Mouse (Mus musculus): ENCODE data around the gene Gramd1c. TPM values are rescaled to one million over a fixed set of nuclear protein-coding genes. Genes with fewer than 3 reads are reported as not detected.
A peak's percentile ranks its signal among the peaks of the same experiment; 100 is the strongest.

Gene Gramd1c
- 1 to 10 TPM; 2.8 to 3.0 TPM for total RNA-seq (2021)
- long read RNA-seq, experiment 1, partial matches to known transcripts, result 0 of 3 reads
- long read RNA-seq, experiment 1, other reads (novel, unspliced or antisense), result 1 of 3 reads
- long read RNA-seq, experiment 2, result 0 reads

DNA sequence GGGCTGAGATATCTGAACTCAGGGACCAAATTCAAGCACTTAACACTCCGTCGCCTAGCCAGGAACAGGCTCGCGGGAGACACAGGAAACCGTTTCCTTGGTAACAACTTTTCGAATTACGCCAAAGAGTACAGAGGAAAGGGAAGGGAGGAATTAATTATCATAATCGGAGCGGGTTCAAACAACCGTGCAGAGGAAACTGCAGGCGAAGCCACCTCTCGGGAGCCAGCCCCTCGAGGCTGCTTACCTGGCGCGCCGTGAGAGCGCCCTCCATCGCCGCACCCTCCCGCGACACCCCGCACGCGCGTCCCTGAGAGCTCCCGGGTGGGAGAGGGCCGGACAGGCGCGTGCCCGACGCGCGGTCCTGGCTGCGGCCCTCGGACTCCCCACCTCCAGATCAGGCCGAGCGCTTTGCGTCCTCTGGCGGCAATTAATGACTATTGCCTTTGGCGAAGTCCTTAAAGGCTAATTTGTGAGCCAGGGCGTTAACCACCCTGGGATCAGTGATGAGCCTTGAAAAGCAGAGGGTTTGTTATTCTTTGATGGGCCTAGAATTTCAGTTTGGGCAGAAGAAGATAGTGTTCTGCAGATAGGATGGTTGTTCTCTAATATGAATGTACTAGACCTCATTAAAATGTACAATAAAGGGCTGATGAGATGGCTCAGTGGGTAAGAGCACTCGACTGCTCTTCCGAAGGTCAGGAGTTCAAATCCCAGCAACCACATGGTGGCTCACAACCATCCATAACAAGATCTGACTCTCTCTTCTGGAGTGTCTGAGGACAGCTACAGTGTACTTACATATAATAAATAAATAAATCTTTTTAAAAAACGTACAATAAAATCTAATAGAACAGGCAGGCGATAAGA, at the start of gene Gramd1c:
Gene Gramd1c, minus strand, starts transcription at position 321 of the 870 bp plus-strand sequence.
- intact Hi-C loops (cut with DNase I), result no loop called here
- DNase-seq (ENCODE audit: low spot score in 2 of 2), result peak; percentile 54 to 59

DNA sequence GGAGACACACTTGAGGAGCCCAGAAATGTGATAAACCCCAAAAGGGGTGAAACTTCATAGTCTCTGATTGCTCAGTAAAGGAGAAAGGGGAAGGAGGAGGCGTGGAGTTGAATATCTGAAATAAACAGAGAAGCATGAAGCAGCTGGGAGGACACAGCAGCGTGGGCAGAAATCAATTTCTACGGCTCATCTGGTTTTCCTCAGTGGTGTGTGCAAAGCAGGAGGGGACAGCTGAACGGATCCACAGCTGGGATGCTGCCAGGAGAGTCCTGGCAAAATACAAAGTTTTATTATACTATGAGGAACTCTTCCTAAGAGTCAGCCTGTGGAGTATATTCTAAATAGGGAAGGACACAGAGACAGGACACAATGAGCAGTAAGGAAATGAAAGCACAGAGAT, 45.9 kb upstream of the Gramd1c start:
- peak; percentile 23 to 41 for DNase-seq (ENCODE audit: low spot score in 2 of 2)
- intact Hi-C loops (cut with DNase I), result no loop called here

DNA sequence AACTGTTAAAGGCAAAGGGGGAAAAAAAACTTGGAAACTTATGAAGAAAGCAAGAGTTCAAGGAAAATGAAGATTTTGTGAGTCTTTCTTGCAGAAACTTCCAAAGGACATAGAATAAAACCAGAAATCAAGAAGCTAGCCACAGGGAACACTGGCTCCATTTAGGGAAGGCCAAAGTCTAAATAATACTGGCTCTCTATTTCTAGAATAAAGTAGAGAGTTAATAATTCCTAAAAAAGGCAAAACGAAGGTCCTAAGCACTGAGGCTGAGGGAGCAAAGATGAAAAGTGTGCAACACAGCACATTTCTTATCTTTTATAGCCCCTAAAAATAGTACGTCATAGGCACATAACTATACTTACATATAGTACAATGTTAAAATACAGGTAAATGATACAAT, 42.1 kb upstream of the Gramd1c start:
- intact Hi-C loops (cut with DNase I), result no loop called here
- no peak for DNase-seq (ENCODE audit: low spot score in 2 of 2)

DNA sequence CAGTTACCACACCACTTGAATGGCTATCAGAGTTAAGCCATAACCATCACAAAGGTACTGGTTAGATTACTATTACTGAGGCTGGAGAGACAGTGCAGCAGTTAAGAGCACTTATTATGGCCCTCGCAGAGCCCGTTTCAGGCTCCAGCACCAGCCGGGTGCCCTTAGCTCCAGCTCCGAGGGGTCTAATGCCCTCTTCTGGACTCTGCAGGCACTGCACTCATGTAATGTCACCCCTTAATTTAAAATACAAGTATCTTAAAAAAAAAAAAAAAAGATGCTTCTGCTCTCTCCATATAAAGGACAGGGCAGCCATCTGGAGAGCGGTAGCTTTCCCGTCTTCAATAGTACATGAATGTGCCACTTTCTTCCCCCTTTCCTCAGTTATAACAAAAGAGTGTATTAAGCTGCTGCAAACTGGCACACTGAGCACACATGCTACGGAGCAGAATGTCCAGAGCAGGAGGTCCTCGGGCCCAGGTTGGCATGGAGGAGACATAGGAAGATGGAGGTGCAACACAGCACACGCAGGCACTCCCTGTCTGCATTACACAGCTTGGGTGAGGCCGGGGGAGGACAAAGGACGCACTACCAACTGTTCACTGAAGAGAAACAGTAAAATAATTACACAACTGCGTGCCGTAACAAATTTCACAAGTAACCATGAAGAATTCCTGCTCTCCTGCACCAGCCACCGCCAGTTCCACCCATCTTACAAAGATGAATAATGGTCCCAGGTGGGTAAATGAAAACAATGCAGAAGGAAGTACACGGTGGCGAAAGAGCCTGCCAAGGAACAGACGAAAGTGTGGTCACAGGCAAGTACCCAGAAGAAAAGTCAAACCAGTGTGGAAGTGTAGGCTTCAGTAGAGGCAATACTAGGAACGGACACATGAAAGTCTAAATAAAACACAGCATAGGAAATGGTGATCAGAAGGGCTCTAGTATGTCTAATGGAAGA, 40.9 kb upstream of the Gramd1c start:
- DNase-seq (ENCODE audit: low spot score in 2 of 2), result no peak
- intact Hi-C loops (cut with DNase I), result no loop called here

DNA sequence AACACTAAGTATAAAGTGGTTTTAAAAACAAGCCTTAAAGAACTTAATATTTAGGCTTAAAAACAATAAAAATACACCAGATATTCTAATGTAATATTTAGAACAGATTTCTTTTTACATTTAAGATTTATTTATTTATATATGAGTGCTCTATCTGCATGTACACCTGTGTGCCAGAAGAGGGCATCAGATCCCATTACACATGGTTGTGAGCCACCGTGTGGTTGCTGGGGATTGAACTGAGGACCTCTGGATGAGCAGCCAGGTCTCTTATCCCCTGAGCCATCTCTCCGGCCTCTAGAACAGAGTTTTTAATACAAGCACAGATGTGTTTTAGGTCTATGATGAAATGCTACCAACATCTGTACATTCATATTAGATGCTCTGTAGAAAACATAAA, 39.8 kb upstream of the Gramd1c start:
- intact Hi-C loops (cut with DNase I), result no loop called here
- no peak for DNase-seq (ENCODE audit: low spot score in 2 of 2)

DNA sequence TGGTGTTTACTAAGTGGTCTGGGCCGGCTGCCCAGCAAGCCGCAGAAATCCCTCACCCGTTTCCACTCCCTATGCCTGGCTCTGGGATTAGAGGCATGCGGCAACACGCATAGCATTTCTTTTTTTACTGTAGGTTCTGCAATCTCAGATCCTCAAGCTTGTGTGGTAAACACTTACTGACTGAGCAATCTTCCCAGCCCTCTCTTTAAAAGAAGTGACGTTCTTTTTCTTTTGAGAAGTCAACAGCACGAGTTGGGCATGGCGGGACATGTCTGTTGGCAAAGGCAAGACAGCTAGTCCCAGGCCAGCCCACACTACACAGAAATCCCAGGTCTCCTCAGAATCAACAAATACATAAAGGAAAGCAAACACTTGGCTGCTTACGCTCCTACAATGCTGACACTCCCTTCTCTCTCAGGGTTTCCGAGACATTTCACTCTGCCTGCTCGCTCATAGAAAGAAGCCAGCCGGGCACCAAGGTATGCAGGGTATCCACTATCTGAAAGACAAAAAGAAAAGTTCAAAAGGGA, 38.1 kb upstream of the Gramd1c start:
- DNase-seq (ENCODE audit: low spot score in 2 of 2), result no peak
- intact Hi-C loops (cut with DNase I), result no loop called here

DNA sequence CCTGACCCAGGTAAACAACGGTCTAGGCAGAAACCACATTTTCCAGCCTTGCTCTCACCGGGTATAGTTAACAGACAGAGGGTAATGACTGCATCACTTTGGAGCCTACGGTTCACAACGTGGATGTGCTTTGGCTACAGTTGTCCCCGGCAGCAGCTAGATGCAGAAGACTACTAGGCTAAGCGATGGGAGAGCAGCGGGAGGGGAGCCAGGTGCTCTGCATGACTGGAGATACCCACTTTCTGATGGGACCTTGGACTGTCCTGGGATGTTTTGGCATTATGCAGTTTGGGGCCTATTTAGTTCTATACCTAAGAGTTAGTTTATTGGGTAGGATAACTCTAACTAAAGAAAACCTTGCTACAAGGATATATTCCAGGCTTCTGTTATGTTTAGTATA, 36.2 kb upstream of the Gramd1c start:
- no peak for DNase-seq (ENCODE audit: low spot score in 2 of 2)
- intact Hi-C loops (cut with DNase I), result no loop called here

DNA sequence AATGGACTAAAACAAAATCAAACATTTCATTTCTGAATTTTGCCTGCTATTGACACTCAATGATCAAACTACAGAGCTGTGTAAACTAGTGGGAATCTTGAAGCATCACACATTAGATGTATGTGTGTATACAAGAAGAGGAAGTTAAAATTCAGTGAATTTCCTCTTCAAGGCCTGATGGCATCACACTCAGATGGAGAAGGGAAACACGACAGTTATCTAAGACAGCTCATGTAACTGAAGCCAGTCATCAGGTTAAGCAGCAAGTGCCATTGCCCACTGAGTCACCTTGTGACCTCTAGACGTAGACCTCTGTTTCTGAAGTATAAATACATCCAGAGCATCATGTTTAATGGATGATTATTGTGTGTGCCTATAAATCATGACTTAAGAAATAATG, 24.5 kb upstream of the Gramd1c start:
- no peak for DNase-seq (ENCODE audit: low spot score in 2 of 2)
- intact Hi-C loops (cut with DNase I), result no loop called here

DNA sequence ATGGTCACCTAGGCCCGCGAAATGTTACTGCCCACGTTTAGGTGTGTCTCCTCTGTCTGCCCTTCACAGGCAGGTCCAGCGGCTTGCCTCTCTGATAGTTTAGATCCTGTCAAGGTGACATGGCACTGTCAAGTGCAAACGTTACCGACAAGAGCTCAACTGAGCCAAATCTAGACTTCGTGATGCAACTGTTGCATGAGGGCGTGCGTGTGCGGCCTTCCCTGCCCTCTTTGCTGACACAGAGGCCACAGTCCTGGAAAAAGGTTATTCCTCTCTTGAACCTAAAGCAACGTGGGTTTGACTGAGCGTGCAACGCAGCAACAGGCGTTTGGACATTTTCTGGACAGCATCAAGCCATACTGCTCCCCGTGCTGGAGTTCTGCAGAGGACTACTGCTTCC, 1.8 kb downstream of the Gramd1c start:
- intact Hi-C loops (cut with DNase I), result no loop called here
- no peak for DNase-seq (ENCODE audit: low spot score in 2 of 2)

DNA sequence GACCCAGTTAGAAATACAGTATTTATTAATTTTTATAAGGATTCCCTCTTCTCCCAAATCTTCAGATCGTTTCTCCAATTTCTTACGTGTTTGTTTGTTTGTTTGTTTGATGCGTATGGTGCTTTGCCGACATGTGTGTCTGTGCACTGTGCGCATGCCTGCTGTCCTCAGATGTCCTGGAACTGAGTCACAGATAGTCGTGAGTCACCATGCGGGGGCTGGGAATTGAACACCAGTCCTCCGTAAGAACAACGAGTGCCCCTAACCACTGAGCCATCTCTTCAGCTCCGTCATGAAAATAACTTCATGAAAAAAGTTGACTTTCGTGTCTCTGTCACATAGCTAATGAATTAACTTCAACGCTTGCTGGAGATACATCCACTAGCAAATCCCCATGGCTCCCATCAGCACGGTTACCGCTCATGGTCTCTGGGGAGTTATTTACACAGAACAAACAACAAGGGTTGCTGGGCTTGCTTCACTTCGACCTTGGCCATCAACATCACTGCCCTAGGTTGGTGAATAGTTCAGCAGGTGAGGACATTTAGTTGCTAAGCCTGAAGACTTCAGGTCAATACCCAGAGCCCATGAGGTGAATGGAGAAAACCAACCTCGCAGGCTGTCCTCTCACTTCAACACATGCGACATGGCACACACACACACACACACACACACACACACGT, 2.4 kb downstream of the Gramd1c start:
- DNase-seq (ENCODE audit: low spot score in 2 of 2), result no peak
- intact Hi-C loops (cut with DNase I), result no loop called here

DNA sequence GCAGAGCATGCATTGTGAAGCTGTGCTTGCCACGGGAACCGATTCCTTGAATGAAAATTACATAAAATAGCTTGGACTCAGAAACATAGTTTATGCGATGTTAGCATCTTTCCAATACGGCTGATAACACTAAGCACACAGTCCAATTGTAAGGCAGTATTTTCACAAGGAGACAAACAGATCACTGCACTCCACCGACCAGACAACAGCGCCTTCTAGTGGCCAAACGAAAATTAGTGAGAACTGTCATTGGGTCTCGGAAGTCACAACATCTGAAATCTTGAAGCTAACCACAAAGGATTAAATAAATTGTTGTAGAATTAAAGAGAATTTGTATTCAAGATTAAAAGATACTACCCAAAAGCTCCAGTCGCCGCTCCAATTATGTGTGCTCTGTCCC, 4.4 kb downstream of the Gramd1c start:
- DNase-seq (ENCODE audit: low spot score in 2 of 2), result peak; percentile 81 to 87
- intact Hi-C loops (cut with DNase I), result loop anchor here (5.0 kb wide), 2 partner anchors 86 to 171 kb away; partner anchors contain the start of gene Ccdc191

DNA sequence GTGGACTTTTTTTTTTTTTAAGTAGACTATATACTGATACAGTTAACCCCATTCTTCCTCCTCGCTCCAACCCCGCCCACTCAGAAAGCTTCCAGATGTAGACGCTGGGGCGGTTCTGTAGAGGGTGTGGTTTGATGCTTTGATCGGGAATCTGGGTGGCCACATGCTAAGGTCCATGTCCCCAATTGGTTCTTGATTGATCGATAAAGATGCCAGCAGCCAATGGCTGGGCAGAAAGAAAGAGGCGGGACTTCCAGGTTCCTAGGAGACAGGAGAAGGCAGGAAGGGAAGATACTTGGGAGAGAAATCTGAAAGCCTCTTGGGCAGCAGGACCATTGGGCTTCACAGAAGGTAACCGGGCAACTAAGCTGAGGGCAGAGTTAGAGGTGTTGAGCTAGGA, 7.4 kb downstream of the Gramd1c start:
- no peak for DNase-seq (ENCODE audit: low spot score in 2 of 2)
- intact Hi-C loops (cut with DNase I), result loop anchor here (5.0 kb wide), 2 partner anchors 83 to 168 kb away; partner anchors contain the start of gene Ccdc191

DNA sequence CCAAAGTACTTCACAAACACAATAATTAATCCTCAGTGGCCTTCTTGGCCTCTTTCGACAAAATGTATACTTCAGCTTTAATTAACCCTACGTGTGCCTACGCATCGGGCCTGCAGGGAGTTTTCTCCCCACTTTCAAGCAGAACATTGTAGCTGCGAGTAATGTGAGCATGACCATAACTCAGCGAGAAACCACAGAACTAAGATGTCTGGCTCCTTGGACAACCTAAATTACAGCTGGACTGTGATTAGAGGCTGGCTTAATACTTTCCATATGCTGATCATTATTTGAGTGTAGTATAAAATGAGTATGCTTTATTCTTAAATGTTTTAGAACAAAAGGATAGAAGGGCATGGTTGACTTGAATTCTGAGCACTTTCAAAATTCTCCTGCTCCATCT, 9.9 kb downstream of the Gramd1c start:
- DNase-seq (ENCODE audit: low spot score in 2 of 2), result no peak
- intact Hi-C loops (cut with DNase I), result no loop called here

DNA sequence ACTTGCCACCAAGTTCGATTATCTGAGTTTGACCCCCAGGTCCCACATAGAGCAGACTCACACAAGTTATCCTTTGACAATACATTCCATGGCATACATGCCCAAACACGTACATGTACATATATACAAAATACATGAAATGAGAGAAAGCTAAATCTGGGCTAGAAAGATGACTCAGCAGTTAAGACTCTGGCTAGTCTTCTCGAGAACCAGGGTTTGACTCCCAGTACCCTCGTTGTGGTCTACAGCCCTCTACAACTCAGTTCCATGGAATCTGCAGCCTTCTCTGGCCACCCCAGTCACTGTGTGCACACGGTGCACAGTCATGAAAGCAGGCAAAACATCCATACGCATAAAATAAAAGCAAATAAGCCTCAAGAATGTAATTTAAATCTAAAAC, 10.8 kb downstream of the Gramd1c start:
- DNase-seq (ENCODE audit: low spot score in 2 of 2), result no peak
- intact Hi-C loops (cut with DNase I), result no loop called here

DNA sequence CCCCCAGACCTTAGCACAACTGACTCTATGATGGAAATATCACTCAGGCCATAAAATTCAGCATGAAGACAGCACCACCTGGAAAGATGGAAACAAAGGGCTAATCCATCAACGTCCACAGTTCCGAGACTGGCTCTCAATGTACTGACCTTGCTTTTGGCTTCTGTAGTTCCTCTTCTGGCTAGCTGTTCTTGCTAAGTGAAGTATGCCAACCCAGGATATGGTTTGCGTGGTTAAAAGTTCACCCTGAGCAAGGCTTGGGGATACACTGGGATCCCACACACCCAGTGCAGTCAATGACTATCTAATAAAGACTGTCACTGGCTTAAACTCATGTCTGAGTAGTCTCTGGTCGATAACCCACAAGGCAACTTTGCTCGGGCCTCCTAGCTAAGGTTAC, 13.0 kb downstream of the Gramd1c start:
- intact Hi-C loops (cut with DNase I), result no loop called here
- DNase-seq (ENCODE audit: low spot score in 2 of 2), result no peak

DNA sequence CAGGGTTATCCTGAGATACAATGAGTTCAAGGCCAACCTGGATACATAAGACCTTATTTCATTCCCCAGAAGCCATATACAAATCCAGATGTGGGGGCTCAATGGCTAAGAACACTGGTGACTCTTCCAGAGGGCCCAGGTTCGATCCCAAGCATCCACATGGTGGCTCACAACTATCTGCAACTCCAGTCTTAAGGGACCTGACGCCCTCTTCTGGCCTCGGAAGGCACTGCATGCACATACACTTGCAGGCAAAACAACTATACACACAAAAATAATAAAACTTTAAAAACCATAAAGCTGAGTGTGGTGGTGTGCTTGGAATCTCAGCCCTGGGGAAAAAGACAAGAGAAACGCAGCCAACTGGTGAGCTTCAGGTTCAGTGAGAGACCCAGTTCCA, 24.0 kb downstream of the Gramd1c start:
- intact Hi-C loops (cut with DNase I), result no loop called here
- DNase-seq (ENCODE audit: low spot score in 2 of 2), result no peak

DNA sequence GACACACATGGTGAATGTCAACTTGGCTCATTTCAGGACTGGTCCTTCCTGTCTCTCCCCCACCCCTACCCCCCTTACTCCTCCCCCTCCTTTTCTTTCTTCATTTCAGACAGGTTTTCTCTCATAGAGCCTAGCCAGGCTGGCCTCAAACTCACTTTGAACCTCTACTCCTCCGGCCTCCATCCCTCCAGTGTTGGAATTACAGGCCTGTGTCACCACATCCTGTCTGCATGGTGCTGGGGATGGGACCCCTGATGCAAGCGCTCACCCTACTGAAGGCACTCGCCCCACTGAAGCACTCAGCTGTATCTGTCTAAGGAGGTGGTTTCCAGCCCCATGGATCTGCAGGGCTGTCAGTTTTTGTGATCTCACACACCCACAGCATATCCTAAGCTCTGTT, 27.9 kb downstream of the Gramd1c start:
- no peak for DNase-seq (ENCODE audit: low spot score in 2 of 2)
- intact Hi-C loops (cut with DNase I), result no loop called here

DNA sequence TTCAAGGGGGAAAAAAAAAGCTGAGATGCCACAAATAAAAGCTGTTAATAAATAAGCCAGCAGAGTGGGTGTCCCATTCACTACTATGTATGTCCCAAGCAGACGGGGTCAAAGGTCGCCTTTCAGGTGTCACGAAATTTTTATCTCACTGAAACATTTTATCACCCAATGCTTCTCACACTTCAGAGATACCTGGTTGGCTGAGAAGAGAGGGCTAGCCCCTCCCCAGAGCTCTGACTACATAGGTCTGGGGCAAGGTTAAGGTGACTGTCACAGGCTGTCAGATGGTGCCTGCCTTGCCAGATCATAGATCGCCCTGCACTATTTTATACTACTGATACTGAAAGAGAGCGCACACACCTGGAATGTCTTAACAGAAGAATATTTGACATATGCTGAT, 29.8 kb downstream of the Gramd1c start:
- no peak for DNase-seq (ENCODE audit: low spot score in 2 of 2)
- intact Hi-C loops (cut with DNase I), result no loop called here

DNA sequence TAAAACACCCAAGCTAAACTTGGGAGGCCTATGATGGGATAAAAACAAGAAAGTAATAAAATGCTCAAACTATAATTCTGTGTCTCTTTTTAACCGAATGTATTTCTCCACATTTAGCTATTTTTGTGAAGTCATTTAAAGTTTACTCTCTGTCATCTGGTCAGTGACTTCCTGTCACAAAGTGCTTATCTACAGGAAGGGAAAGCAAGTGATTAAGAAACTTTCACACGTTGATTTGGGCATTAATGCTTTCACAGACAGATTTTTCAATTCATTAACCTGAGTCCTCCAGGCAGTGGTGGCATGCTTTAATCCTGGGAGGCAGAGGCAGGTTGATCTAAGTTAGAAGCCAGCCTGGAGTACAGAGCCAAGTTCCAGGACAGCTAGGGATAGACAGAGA, 33.9 kb downstream of the Gramd1c start:
- no peak for DNase-seq (ENCODE audit: low spot score in 2 of 2)
- intact Hi-C loops (cut with DNase I), result no loop called here

Measured in left cerebral cortex, postnatal 14 days (tissue).